Mouse (Mus musculus) limb, embryonic 12.5 days (tissue): Measurements from ENCODE around the gene Psenen. TPM values are rescaled to one million over a fixed set of nuclear protein-coding genes. Genes with fewer than 3 reads are reported as not detected.

ENCODE experiments used
- ATAC-seq: fragments of 200-750 bp; cut with Nextera tagmentation; 2 replicates; pipeline ENCODE4 v1.8.0; 2017; ENCODE audit warnings: low read depth, moderate TSS enrichment; ENCODE audit not compliant: insufficient number of reproducible peaks, insufficient read depth, low FRiP score, low TSS enrichment
- H3K27ac ChIP-seq: fragments of 300-500 bp; sonication (generic); 2 replicates; pipeline ENCODE4 v1.5.1; 2016; ENCODE audit warnings: mild to moderate bottlenecking, moderate library complexity
- H3K27me3 ChIP-seq: fragments of 300-500 bp; sonication (generic); 2 replicates; pipeline ENCODE4 v1.6.1; 2016; ENCODE audit warnings: mild to moderate bottlenecking, moderate library complexity
- H3K36me3 ChIP-seq: fragments of 300-500 bp; sonication (generic); 2 replicates; pipeline ENCODE4 v1.6.1; 2016; ENCODE audit warnings: mild to moderate bottlenecking, moderate library complexity
- H3K4me1 ChIP-seq: fragments of 300-500 bp; sonication (generic); replicated peaks from 2 replicates; pipeline ENCODE4 v1.6.1; 2016
- H3K4me2 ChIP-seq: fragments of 300-500 bp; sonication (generic); 2 replicates; pipeline ENCODE4 v1.6.1; 2016; ENCODE audit warnings: mild to moderate bottlenecking, moderate library complexity
- H3K4me3 ChIP-seq: fragments of 300-500 bp; sonication (generic); replicated peaks from 2 replicates; pipeline ENCODE4 v1.5.1; 2016; ENCODE audit warnings: mild to moderate bottlenecking
- H3K9ac ChIP-seq: fragments of 300-500 bp; sonication (generic); replicated peaks from 2 replicates; pipeline ENCODE4 v1.6.1; 2016; ENCODE audit warnings: mild to moderate bottlenecking, moderate library complexity
- H3K9me3 ChIP-seq: fragments of 300-500 bp; sonication (generic); 2 replicates; pipeline ENCODE4 v1.6.1; 2016; ENCODE audit warnings: mild to moderate bottlenecking, moderate library complexity
- WGBS: fragments of 180-500 bp; shearing (Covaris S2); methylation state at CpG from one replicate; pipeline ENCODE4 v1.1.7; 2016; 5-methylcytosine and 5-hydroxymethylcytosine counted together
- polyA plus RNA-seq: library from polyadenylated mRNA; unstranded; fragments of >200 nt; fragmentation: Nextera tagmentation; extraction: Ambion mirVana; gene quantifications from 2 replicates; pipeline ENCODE4 v1.2.1, GENCODE M21; 2016

The Psenen gene
- polyA plus RNA-seq, 1 experiment from 2014 or later, result 136 TPM

GRCm38 (mm10) chr7:30563906-30564280 is 466 bp upstream of the Psenen start:
- peak overlapping the region; percentile 75 for H3K4me3 ChIP-seq
- H3K9me3 ChIP-seq, result no peaks in the 10 kb centered on the region
- peak overlapping the region; percentile 59 for H3K4me2 ChIP-seq
- peaks cover 38% of the 10 kb centered on the region for H3K36me3 ChIP-seq
- no peak for ATAC-seq
- peak overlapping the region; percentile 96 for H3K27ac ChIP-seq
- WGBS, result 24% methylated on average over 6 of the region's 6 CpGs
- H3K9ac ChIP-seq, result peak overlapping the region; percentile 77
- peaks cover 16% of the 10 kb centered on the region for H3K4me1 ChIP-seq
- H3K27me3 ChIP-seq, result no peaks in the 10 kb centered on the region

GRCm38 (mm10) chr7:30562526-30563116 is 806 bp downstream of the Psenen start:
- Histone ChIP-seq H3K36me3 (peaks cover 30% of the 10 kb centered on the region), H3K9ac (peak overlapping the region; percentile 65), H3K4me1 (peaks cover 27% of the 10 kb centered on the region), H3K9me3 (no peaks in the 10 kb centered on the region), H3K27me3 (no peaks in the 10 kb centered on the region), H3K4me3 (peak overlapping the region; percentile 75), H3K27ac (peak overlapping the region; percentile 75), H3K4me2 (peak overlapping the region; percentile 71)
- WGBS, result 2% methylated on average over 27 of the region's 27 CpGs
- no peak for ATAC-seq

GRCm38 (mm10) chr7:30560296-30560695 is 3.1 kb downstream of the Psenen start:
- 69% methylated on average over 2 of the region's 2 CpGs for WGBS
- ATAC-seq, result no peak
- no peak overlapping the region for H3K4me3 ChIP-seq

GRCm38 (mm10) chr7:30559443-30559954 is 3.9 kb downstream of the Psenen start, which contains the start of gene Lin37:
Gene Lin37 (minus strand): TSS chr7:30559838.
- ATAC-seq, result peak; percentile 77
- no peaks in the 10 kb centered on the region for H3K27me3 ChIP-seq
- H3K4me3 ChIP-seq, result peak within 1 kb of the TSS; percentile 64
- H3K9me3 ChIP-seq, result no peaks in the 10 kb centered on the region
- under 1% methylated on average over 20 of the region's 20 CpGs for WGBS
- H3K27ac ChIP-seq, result peak within 1 kb of the TSS; percentile 14; the same call in 1 of the 2 replicates
- H3K4me1 ChIP-seq, result peaks cover 27% of the 10 kb centered on the region
- H3K9ac ChIP-seq, result peak within 1 kb of the TSS; percentile 67
- H3K36me3 ChIP-seq, result peaks cover 33% of the 10 kb centered on the region
- H3K4me2 ChIP-seq, result peak within 1 kb of the TSS; percentile 93

More at GRCm38 (mm10) chr7:30560296-30560695, 3.1 kb downstream of the Psenen start:
- H3K4me2 ChIP-seq, result peak overlapping the region; percentile 93
- H3K27me3 ChIP-seq, result no peaks in the 10 kb centered on the region
- peaks cover 30% of the 10 kb centered on the region for H3K36me3 ChIP-seq
- H3K27ac ChIP-seq, result no peak overlapping the region
- peaks cover 27% of the 10 kb centered on the region for H3K4me1 ChIP-seq
- H3K9ac ChIP-seq, result no peak overlapping the region
- no peaks in the 10 kb centered on the region for H3K9me3 ChIP-seq

- Histone ChIP-seq H3K9ac (peak overlapping the region; percentile 67), H3K4me1 (peaks cover 24% of the 10 kb centered on the region), H3K36me3 (peaks cover 39% of the 10 kb centered on the region), H3K27ac (peak overlapping the region; percentile 14; the same call in 1 of the 2 replicates), H3K4me2 (peak overlapping the region; percentile 93), H3K4me3 (peak overlapping the region; percentile 64), H3K9me3 (no peaks in the 10 kb centered on the region), H3K27me3 (no peaks in the 10 kb centered on the region)
- ATAC-seq, result no peak
- WGBS, result 16% methylated on average over 12 of the region's 12 CpGs
Observed at GRCm38 (mm10) chr7:30558656-30559442, 4.6 kb downstream of the Psenen start.

- H3K4me1 ChIP-seq, result peaks cover 31% of the 10 kb centered on the region
- H3K4me3 ChIP-seq, result peak overlapping the region; percentile 64
- ATAC-seq, result no peak
- WGBS, result 93% methylated on average over 13 of the region's 13 CpGs
- H3K9me3 ChIP-seq, result no peaks in the 10 kb centered on the region
- peak overlapping the region; percentile 67; the same call in 1 of the 2 replicates for H3K9ac ChIP-seq
- H3K27me3 ChIP-seq, result no peaks in the 10 kb centered on the region
- no peak overlapping the region for H3K27ac ChIP-seq
- H3K4me2 ChIP-seq, result peak overlapping the region; percentile 93
- H3K36me3 ChIP-seq, result peaks cover 39% of the 10 kb centered on the region
Observed at GRCm38 (mm10) chr7:30557901-30558514, 5.4 kb downstream of the Psenen start.

GRCm38 (mm10) chr7:30556894-30557536 is 6.4 kb downstream of the Psenen start:
- WGBS, result 94% methylated on average over 18 of the region's 18 CpGs
- 0 out of 2 replicates have a peak overlapping the region, but pooled peaks have one; percentile 3 for H3K4me3 ChIP-seq
- ATAC-seq, result no peak

GRCm38 (mm10) chr7:30553810-30554584 is 9.4 kb downstream of the Psenen start:
- Histone ChIP-seq H3K36me3 (peaks cover 44% of the 10 kb centered on the region), H3K9ac (peak overlapping the region; percentile 75), H3K4me2 (peak overlapping the region; percentile 89), H3K4me1 (peaks cover 25% of the 10 kb centered on the region), H3K27me3 (no peaks in the 10 kb centered on the region), H3K9me3 (no peaks in the 10 kb centered on the region), H3K4me3 (peak overlapping the region; percentile 52), H3K27ac (no peak overlapping the region)
- whole genome bisulfite sequencing, result 88% methylated on average over 22 of the region's 22 CpGs
- no peak for ATAC-seq

More at GRCm38 (mm10) chr7:30556894-30557536, 6.4 kb downstream of the Psenen start:
- Histone ChIP-seq H3K4me1 (peaks cover 31% of the 10 kb centered on the region), H3K9ac (no peak overlapping the region), H3K27me3 (no peaks in the 10 kb centered on the region), H3K36me3 (peaks cover 39% of the 10 kb centered on the region), H3K27ac (no peak overlapping the region), H3K9me3 (no peaks in the 10 kb centered on the region), H3K4me2 (no peak overlapping the region)

GRCm38 (mm10) chr7:30553021-30553589 is 10.3 kb downstream of the Psenen start:
- peak overlapping the region; percentile 96 for H3K27ac ChIP-seq
- H3K9me3 ChIP-seq, result no peaks in the 10 kb centered on the region
- 4% methylated on average over 23 of the region's 23 CpGs for WGBS
- H3K4me2 ChIP-seq, result peak overlapping the region; percentile 89
- no peaks in the 10 kb centered on the region for H3K27me3 ChIP-seq
- peak overlapping the region; percentile 75 for H3K9ac ChIP-seq
- no peak for ATAC-seq
- H3K4me3 ChIP-seq, result peak overlapping the region; percentile 52
- H3K36me3 ChIP-seq, result peaks cover 51% of the 10 kb centered on the region
- H3K4me1 ChIP-seq, result peaks cover 16% of the 10 kb centered on the region
